13 mouse cellular contexts compared by ENCODE assay signal in genomic region chr13:45200511-45201120, GRCm38 (mm10).
DNase-seq lines count a peak whose midpoint lies in the region; ATAC-seq lines count a peak whose summit lies in the region.
"Had no signal": no experiment of that assay in that cellular context is flagged by ENCODE, and none has a peak within 500 bp of the region (broad histone marks: within the 10 kb centered on the region; RNA-seq: fewer than 3 reads in every experiment).

No protein-coding gene starts in this region.

- ATAC-seq in activated CD4-positive, CD25-positive, alpha-beta regulatory T cell, adult 4 months: no peak
- ATAC-seq: inflammation-experienced regulatory T-cells, adult 6 months; liver, embryonic 12.5 days; midbrain, embryonic 15.5 days had no signal

- peak; percentile 36 for DNase-seq in heart, adult 11 months
- no peak for DNase-seq in heart, postnatal 36 days
- DNase-seq in lung, postnatal 36 days: peak; percentile 52
- no peak for DNase-seq in lung, postnatal 10 days
- DNase-seq in cerebellum, adult 9-11 months: peak; percentile 36
- DNase-seq in right cerebral cortex, postnatal 14 days: peak; percentile 9
- DNase-seq in kidney, postnatal 25 days: no peak
- DNase-seq: spleen, adult 18-20 months; thymus, postnatal 14 days had no signal

- intact Hi-C loops in heart, postnatal 36 days (cut with DNase I): no loop called here

Comparison
In these comparisons a context has a peak if more than half of its experiments do, and no peak if none do; other contexts are left out.
1. DNase-seq: peak in heart, adult 11 months (single experiment), lung, postnatal 36 days (single experiment), cerebellum, adult 9-11 months (single experiment) and right cerebral cortex, postnatal 14 days (single experiment); none in heart, postnatal 36 days (0 of 2), lung, postnatal 10 days (single experiment) and kidney, postnatal 25 days (0 of 2).